Mouse (Mus musculus) lung, adult 2 months (tissue): Measurements from ENCODE around the gene Syn3.

Experiments used
- CTCF ChIP-seq: fragments of 200-500 bp; IDR thresholded peaks from 2 replicates; pipeline ENCODE4 v1.5.1; 2011; ENCODE audit warnings: mild to moderate bottlenecking, low read length, control low read depth; ENCODE audit not compliant: insufficient read depth
- POLR2A ChIP-seq: fragments of 200-500 bp; IDR thresholded peaks from 2 replicates; pipeline ENCODE4 v1.6.1; 2011; ENCODE audit warnings: low read depth, mild to moderate bottlenecking, control low read depth, low read length, borderline replicate concordance; ENCODE audit errors: extremely low read depth

DNA sequence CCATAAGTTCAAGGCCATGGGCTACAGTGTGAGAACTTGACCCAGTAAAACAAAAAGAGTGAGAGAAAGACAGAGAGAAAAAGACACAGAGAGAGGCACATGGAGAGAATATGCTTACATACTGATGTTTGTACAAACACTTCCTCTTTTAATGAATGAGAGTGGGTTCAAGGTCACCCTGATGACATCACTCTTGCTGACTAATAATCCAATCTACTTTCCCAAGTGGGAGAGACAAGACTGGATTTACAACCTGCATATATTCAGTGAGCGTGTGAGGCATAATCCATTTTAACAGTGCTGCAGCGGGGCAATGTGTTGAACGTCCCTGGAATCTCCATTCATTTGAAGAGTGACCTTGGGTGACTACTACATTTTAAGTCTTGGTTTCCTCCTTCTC lies 256.0 kb downstream of the Syn3 start:
- TF ChIP-seq CTCF: no peak
- no peak for TF ChIP-seq POLR2A
